Mouse (Mus musculus) lung, postnatal 25 days (tissue): Measurements from ENCODE around the gene Atp5e.

Experiments used
- DNase-seq: peaks from one replicate; pipeline ENCODE4 v3.0.0; 2022; ENCODE audit warnings: low spot score

Atp5e gene

GRCm38 (mm10) chr2:174415001-174415730 lies 48.7 kb downstream of the Atp5e start:
- no peak for DNase-seq

GRCm38 (mm10) chr2:174413127-174413526 lies 50.8 kb downstream of the Atp5e start:
- DNase-seq = no peak
